Mouse (Mus musculus): ENCODE measurements around the gene Gm10715.
"Not testable (repeated sequence)": the region's sequence is repeated elsewhere in the genome, so short reads cannot be mapped to it uniquely, and the experiment has no call there.

The Gm10715 gene

DNA sequence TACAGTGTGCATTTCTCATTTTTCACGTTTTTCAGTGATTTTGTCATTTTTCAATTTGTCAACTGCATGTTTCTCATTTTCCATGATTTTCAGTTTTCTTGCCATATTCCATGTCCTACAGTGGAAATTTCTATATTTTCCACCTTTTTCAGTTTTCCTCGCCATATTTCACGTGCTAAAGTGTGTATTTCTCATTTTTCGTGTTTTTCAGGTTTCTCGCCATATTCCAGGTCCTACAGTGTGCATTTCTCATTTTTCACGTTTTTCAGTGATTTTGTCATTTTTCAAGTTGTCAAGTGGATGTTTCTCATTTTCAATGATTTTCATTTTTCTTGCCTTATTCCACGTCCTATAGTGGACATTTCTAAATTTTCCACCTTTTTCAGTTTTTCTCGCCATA is at the start of gene Gm10715:
Gm10715 (plus strand) TSS at position 301 of the 400 bp plus-strand sequence.
- not testable (repeated sequence) for DNase-seq (ENCODE audit: low spot score in 2 of 2)

- peak; percentile 34 to 40 for DNase-seq (ENCODE audit: low spot score in 2 of 2)
Measured at GRCm38 (mm10) chr9:3000445-3000972, 36.2 kb upstream of the Gm10715 start, which contains the start of gene Gm10722. Gm10722 (plus strand) TSS chr9:3000922.

GRCm38 (mm10) chr9:3001006-3001405 is 35.7 kb upstream of the Gm10715 start:
- peak; percentile 17 to 24 for DNase-seq (ENCODE audit: low spot score in 2 of 2)

- DNase-seq (ENCODE audit: low spot score in 2 of 2): peak; percentile 91 to 95
Measured at GRCm38 (mm10) chr9:3001948-3002659, 34.6 kb upstream of the Gm10715 start.

GRCm38 (mm10) chr9:3002794-3003396 is 33.8 kb upstream of the Gm10715 start, which contains the start of gene Gm11168:
Gm11168 (plus strand) TSS chr9:3003346.
- not testable (repeated sequence) for DNase-seq (ENCODE audit: low spot score in 2 of 2)

- DNase-seq (ENCODE audit: low spot score in 2 of 2): not testable (repeated sequence)
Measured at GRCm38 (mm10) chr9:3006179-3006578, 30.5 kb upstream of the Gm10715 start.

GRCm38 (mm10) chr9:3006636-3007035 is 30.0 kb upstream of the Gm10715 start:
- DNase-seq (ENCODE audit: low spot score in 2 of 2): peak; percentile 94 to 96

DNA sequence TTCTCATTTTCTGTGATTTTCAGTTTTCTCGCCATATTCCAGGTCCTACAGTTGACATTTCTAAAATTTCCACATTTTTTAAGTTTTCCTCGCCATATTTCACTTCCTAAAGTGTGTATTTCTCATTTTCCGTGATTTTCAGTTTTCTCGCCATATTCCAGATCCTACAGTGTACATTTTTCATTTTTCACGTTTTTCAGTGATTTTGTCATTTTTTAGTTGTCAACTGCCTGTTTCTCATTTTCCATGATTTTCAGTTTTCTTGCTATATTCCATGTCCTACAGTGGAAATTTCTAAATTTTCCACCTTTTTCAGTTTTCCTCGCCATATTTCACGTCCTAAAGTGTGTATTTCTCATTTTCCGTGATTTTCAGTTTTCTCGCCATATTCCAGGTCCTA is 29.4 kb upstream of the Gm10715 start:
- DNase-seq (ENCODE audit: low spot score in 2 of 2): not testable (repeated sequence)

- DNase-seq (ENCODE audit: low spot score in 2 of 2): not testable (repeated sequence)
Measured at GRCm38 (mm10) chr9:3009331-3009730, 27.3 kb upstream of the Gm10715 start.

DNA sequence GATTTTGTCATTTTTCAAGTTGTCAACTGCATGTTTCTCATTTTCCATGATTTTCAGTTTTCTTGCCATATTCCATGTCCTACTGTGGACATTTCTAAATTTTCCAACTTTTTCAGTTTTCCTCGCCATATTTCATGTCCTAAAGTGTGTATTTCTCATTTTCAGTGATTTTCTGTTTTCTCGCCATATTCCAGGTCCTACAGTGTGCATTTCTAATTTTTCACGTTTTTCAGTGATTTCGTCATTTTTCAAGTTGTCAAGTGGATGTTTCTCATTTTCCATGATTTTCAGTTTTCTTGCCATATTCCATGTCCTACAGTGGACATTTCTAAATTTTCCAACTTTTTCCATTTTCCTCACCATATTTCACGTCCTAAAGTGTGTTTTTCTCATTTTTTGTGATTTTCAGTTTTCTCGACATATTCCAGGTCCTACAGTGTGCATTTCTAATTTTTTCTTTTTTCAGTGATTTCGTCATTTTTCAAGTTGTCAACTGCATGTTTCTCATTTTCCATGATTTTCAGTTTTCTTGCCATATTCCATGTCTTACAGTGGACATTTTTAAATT is 24.5 kb upstream of the Gm10715 start:
- not testable (repeated sequence) for DNase-seq (ENCODE audit: low spot score in 2 of 2)

GRCm38 (mm10) chr9:3012733-3013279 is 23.9 kb upstream of the Gm10715 start, which contains the start of gene Gm10721:
Gm10721 (plus strand) TSS chr9:3013140.
- not testable (repeated sequence) for DNase-seq (ENCODE audit: low spot score in 2 of 2)

DNA sequence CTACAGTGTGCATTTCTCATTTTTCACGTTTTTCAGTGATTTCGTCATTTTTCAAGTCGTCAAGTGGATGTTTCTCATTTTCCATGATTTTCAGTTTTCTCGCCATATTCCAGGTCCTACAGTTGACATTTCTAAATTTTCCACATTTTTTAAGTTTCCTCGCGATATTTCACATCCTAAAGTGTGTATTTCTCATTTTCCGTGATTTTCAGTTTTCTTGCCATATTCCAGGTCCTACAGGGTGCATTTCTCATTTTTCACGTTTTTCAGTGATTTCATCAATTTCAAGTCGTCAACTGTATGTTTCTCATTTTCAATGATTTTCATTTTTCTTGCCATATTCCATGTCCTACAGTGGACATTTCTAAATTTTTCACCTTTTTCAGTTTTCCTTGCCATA is 21.3 kb upstream of the Gm10715 start, which contains the start of gene Gm10720:
Gm10720 (plus strand) TSS at position 301 of the 400 bp plus-strand sequence.
- DNase-seq (ENCODE audit: low spot score in 2 of 2): not testable (repeated sequence)

- DNase-seq (ENCODE audit: low spot score in 2 of 2): not testable (repeated sequence)
Measured at GRCm38 (mm10) chr9:3015896-3016295, 20.8 kb upstream of the Gm10715 start.

GRCm38 (mm10) chr9:3017108-3017507 is 19.6 kb upstream of the Gm10715 start, which contains the start of gene Gm10719:
Gm10719 (plus strand) TSS chr9:3017408.
- DNase-seq (ENCODE audit: low spot score in 2 of 2): not testable (repeated sequence)

GRCm38 (mm10) chr9:3018944-3019343 is 17.7 kb upstream of the Gm10715 start:
- not testable (repeated sequence) for DNase-seq (ENCODE audit: low spot score in 2 of 2)

DNA sequence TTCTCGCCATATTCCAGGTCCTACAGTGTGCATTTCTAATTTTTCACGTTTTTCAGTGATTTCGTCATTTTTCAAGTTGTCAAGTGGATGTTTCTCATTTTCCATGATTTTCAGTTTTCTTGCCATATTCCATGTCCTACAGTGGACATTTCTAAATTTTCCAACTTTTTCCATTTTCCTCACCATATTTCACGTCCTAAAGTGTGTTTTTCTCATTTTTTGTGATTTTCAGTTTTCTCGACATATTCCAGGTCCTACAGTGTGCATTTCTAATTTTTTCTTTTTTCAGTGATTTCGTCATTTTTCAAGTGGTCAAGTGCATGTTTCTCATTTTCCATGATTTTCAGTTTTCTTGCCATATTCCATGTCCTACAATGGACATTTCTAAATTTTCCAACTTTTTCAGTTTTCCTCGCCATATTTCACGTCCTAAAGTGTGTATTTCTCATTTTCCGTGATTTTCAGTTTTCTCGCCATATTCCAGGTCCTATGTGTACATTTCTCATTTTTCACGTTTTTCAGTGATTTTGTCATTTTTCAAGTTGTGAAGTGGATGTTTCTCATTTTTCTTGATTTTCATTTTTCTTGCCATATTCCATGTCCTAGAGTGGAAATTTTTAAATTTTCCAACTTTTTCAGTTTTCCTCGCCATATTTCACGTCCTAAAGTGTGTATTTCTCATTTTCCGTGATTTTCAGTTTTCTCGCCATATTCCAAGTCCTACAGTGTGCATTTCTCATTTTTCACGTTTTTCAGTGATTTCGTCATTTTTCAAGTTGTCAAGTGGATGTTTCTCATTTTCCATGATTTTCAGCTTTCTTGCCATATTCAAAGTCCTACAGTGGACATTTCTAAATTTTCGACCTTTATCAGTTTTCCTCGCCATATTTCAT is 16.6 kb upstream of the Gm10715 start:
- DNase-seq (ENCODE audit: low spot score in 2 of 2): peak; percentile 16 to 33

DNA sequence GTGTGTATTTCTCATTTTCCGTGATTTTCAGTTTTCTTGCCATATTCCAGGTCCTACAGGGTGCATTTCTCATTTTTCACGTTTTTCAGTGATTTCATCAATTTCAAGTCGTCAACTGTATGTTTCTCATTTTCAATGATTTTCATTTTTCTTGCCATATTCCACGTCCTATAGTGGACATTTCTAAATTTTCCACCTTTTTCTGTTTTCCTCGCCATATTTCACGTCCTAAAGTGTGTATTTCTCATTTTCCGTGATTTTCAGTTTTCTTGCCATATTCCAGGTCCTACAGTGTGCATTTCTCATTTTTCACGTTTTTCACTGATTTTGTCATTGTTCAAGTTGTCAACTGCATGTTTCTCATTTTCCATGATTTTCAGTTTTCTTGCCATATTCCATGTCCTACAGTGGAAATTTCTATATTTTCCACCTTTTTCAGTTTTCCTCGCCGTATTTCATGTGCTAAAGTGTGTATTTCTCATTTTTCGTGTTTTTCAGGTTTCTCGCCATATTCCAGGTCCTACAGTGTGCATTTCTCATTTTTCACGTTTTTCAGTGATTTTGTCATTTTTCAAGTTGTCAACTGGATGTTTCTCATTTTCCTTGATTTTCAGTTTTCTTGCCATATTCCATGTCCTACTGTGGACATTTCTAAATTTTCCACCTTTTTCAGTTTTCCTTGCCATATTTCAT is 14.2 kb upstream of the Gm10715 start:
- DNase-seq (ENCODE audit: low spot score in 2 of 2): peak; percentile 62 to 64

DNA sequence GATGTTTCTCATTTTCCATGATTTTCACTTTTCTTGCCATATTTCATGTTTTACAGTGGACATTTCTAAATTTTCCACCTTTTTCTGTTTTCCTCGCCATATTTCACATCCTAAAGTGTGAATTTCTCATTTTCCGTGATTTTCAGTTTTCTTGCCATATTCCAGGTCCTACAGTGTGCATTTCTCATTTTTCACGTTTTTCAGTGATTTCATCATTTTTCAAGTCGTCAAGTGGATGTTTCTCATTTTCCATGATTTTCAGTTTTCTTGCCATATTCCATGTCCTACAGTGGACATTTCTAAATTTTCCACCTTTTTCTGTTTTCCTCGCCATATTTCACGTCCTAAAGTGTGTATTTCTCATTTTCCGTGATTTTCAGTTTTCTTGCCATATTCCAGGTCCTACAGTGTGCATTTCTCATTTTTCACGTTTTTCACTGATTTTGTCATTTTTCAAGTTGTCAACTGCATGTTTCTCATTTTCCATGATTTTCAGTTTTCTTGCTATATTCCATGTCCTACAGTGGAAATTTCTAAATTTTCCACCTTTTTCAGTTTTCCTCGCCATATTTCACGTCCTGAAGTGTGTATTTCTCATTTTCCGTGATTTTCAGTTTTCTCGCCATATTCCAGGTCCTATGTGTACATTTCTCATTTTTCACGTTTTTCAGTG is 13.2 kb upstream of the Gm10715 start, which contains the start of gene Gm10718:
Gm10718 (plus strand) TSS at position 236 of the 673 bp plus-strand sequence.
- peak; percentile 55 to 59 for DNase-seq (ENCODE audit: low spot score in 2 of 2)

DNA sequence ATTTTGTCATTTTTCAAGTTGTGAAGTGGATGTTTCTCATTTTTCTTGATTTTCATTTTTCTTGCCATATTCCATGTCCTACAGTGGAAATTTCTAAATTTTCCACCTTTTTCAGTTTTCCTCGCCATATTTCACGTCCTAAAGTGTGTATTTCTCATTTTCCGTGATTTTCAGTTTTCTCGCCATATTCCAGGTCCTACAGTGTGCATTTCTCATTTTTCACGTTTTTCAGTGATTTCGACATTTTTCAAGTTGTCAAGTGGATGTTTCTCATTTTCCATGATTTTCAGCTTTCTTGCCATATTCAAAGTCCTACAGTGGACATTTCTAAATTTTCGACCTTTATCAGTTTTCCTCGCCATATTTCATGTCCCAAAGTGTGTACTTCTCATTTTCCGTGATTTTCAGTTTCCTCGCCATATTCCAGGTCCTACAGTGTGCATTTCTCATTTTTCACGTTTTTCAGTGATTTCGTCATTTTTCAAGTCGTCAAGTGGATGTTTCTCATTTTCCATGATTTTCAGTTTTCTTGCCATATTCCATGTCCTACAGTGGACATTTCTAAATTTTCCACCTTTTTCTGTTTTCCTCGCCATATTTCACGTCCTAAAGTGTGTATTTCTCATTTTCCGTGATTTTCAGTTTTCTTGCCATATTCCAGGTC is 12.6 kb upstream of the Gm10715 start:
- DNase-seq (ENCODE audit: low spot score in 2 of 2): peak; percentile 98 to 99
